Mouse (Mus musculus) G1E (cell line): ENCODE data around the gene Gm42742. TPM values are rescaled to one million over a fixed set of nuclear protein-coding genes. Genes with fewer than 3 reads are reported as not detected.

Experiments used
- ATAC-seq: 2 replicates; pipeline ENCODE4 v1.8.0; 2016; ENCODE audit warnings: mild to moderate bottlenecking; ENCODE audit not compliant: insufficient number of reproducible peaks, poor library complexity, low FRiP score, severe bottlenecking; ENCODE audit errors: extremely low read depth
- DNase-seq: peaks from one replicate; pipeline ENCODE4 v3.0.0; 2012; ENCODE audit warnings: low spot score
- H3K27me3 ChIP-seq: 2 replicates; pipeline ENCODE4 v1.6.1; 2012; ENCODE audit warnings: mild to moderate bottlenecking, low read length, inconsistent platforms; ENCODE audit not compliant: insufficient read depth
- H3K36me3 ChIP-seq: replicated peaks from 2 replicates; pipeline ENCODE3; 2012; ENCODE audit warnings: mild to moderate bottlenecking, inconsistent platforms
- H3K4me1 ChIP-seq: 2 replicates; pipeline ENCODE4 v1.6.1; 2012; ENCODE audit warnings: low read depth, low read length, inconsistent platforms, mixed read lengths; ENCODE audit not compliant: insufficient read depth
- H3K4me3 ChIP-seq: 2 replicates; pipeline ENCODE4 v1.5.1; 2012; ENCODE audit warnings: low read depth, mild to moderate bottlenecking, inconsistent platforms, low read length, moderate library complexity, mixed read lengths
- H3K9me3 ChIP-seq: replicated peaks from 2 replicates; pipeline ENCODE4 v1.6.1; 2012; ENCODE audit warnings: inconsistent platforms
- CTCF ChIP-seq: IDR thresholded peaks from 2 replicates; pipeline ENCODE4 v1.5.1; 2012; ENCODE audit warnings: low read depth, low read length, inconsistent platforms, mixed read lengths
- GATA1 ChIP-seq: IDR thresholded peaks from 2 replicates; pipeline ENCODE4 v1.6.1; 2012; ENCODE audit warnings: borderline replicate concordance, low read length, inconsistent platforms, mixed read lengths
- GATA2 ChIP-seq: IDR thresholded peaks from 2 replicates; pipeline ENCODE4 v1.6.1; 2012; ENCODE audit warnings: low read depth, low read length, inconsistent platforms, borderline replicate concordance
- POLR2AphosphoS5 ChIP-seq: IDR thresholded peaks from 2 replicates; pipeline ENCODE4 v1.6.1; 2012; ENCODE audit warnings: low read depth, low read length, inconsistent platforms; ENCODE audit not compliant: insufficient replicate concordance
- TAL1 ChIP-seq: conservative IDR thresholded peaks from 2 replicates; pipeline ENCODE4 v1.6.1; 2012; ENCODE audit warnings: low read depth, low read length, inconsistent platforms, mixed read lengths
- polyA plus RNA-seq: library from polyadenylated mRNA; stranded (reverse); fragments of >175 nt; gene quantifications from 2 replicates; pipeline ENCODE4 v1.2.3, GENCODE M21; 2012
- total RNA-seq, 2 experiments: library from RNA; stranded (forward) in 1 of 2; stranded (reverse) in 1 of 2; fragments of 200-1000 nt in 1 of 2; fragments of >200 nt in 1 of 2; fragmentation: Nextera tagmentation in 1 of 2; gene quantifications; 2 replicates each; pipeline ENCODE4 v1.2.3; 2014 to 2017

Gm42742 gene
- total and polyA plus RNA-seq, 3 experiments: 0.93 to 128 (median 21.4) TPM

DNA sequence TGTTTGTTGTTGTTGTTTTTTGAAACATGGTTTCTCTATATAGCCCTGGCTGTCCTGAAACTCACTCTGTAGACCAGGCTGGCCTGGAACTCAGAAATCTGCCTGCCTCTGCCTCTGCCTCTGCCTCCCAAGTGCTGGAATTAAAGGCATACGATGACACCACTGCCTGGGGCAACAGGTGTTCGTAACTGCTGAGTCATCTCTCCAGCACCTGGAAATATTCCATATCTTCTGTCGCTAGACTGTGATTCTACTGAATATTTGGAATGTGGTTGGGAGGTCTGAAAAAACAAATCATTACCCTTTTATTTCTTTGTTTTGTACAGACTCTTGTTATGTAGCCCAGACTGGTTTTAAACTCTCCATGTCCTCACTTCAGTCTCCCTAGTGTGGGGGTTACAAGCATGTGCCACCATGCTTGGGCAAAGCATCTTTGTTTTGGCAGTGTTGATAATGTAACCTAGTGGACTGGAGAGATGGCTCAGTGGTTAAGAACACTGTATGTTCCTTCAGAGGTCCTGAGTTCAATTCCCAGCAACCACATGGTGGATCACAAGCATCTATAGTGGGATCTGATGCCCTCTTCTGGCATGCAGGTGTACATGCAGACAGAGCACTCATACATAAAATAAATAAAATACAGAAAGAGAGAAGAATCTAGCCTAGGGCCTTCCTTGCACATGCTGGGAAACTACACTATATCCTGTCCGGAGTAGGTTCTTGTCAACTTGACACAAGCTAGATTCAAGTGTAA is 16.6 kb downstream of the Gm42742 start:
- DNase-seq (no peak), ATAC-seq (no peak)
- H3K36me3 ChIP-seq: peaks cover 31% of the 10 kb centered on the region
- H3K27me3 ChIP-seq: no peaks in the 10 kb centered on the region
- H3K9me3 ChIP-seq: no peaks in the 10 kb centered on the region
- no peak overlapping the region for H3K4me3 ChIP-seq
- peaks cover 35% of the 10 kb centered on the region for H3K4me1 ChIP-seq
- TF ChIP-seq GATA1: no peak

DNA sequence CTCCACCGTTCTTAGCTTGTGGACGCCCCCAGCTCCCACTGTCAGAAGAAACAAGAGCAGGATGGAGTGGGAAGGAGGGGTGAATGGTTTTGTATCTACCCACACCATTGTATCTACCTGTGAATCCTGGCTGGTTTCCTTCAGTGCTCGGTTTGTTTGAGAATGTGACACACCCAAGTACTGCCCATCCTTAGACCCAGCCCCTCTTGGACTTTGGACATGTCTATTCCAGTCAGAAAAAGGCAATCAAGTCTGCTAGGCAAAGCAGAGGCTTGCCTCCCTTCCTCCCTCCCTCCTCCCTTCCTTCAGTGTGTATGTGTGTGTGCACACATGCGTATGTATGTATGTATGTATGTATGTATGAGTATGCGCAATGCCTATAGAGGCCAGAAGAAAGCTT is 17.3 kb downstream of the Gm42742 start:
- DNase-seq: no peak
- Histone ChIP-seq H3K27me3 (no peaks in the 10 kb centered on the region), H3K4me3 (no peak overlapping the region), H3K36me3 (peaks cover 30% of the 10 kb centered on the region), H3K4me1 (peaks cover 29% of the 10 kb centered on the region), H3K9me3 (no peaks in the 10 kb centered on the region)
- ATAC-seq: no peak
- TF ChIP-seq CTCF (no peak), GATA1 (no peak), TAL1 (no peak)

DNA sequence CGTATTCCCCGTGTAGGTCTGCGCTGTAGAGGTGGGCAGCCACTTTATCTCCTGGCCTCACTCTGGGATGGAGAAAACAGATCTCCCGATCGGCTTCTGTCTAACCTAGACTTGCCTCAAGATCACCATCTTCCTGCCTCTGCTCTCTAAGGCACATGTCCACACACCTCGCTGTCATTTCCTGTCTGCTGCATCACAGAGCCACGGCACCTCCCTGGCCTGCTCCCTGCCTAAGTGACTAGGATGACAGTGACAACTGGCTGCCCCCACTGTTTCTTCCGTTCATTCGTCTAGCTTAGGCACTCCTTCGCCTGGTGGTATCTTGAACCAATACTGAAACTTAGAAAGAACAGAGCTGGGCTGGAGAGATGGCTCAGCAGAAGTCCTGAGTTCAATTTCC is 21.3 kb downstream of the Gm42742 start:
- H3K27me3 ChIP-seq: no peaks in the 10 kb centered on the region
- no peak for DNase-seq
- H3K9me3 ChIP-seq: peaks cover 4% of the 10 kb centered on the region
- peaks cover 7% of the 10 kb centered on the region for H3K4me1 ChIP-seq
- TF ChIP-seq TAL1 (no peak), CTCF (no peak), GATA2 (no peak), GATA1 (no peak), POLR2AphosphoS5 (no peak)
- ATAC-seq: no peak
- H3K4me3 ChIP-seq: no peak overlapping the region
- H3K36me3 ChIP-seq: peaks cover 53% of the 10 kb centered on the region

DNA sequence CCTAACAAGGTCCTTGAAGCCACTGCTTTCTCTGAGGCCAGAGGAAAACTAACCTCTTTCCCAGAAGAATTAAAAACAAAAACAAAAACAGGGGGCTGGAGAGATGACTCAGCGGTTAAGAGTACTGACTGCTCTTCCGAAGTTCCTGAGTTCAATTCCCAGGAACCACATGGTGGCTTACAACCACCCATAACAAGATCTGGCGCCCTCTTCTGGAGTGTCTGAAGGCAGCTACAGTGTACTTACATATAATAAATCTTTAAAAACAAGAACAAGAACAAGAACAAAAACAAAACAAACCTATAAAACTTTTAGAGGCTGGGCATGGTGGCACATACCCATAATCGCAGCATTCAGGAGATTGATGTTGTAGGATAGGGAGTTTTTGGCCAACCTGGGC is 24.4 kb downstream of the Gm42742 start:
- ATAC-seq (no peak), DNase-seq (no peak)
- H3K36me3 ChIP-seq: peaks cover 61% of the 10 kb centered on the region
- H3K4me3 ChIP-seq: no peak overlapping the region
- TF ChIP-seq TAL1: no peak
- no peak for TF ChIP-seq CTCF
- TF ChIP-seq GATA1: no peak
- TF ChIP-seq GATA2: no peak
- TF ChIP-seq POLR2AphosphoS5: no peak
- peaks cover 4% of the 10 kb centered on the region for H3K9me3 ChIP-seq
- peaks cover 3% of the 10 kb centered on the region; the same call in 1 of the 2 replicates for H3K4me1 ChIP-seq
- no peaks in the 10 kb centered on the region; the same call in 1 of the 2 replicates for H3K27me3 ChIP-seq

DNA sequence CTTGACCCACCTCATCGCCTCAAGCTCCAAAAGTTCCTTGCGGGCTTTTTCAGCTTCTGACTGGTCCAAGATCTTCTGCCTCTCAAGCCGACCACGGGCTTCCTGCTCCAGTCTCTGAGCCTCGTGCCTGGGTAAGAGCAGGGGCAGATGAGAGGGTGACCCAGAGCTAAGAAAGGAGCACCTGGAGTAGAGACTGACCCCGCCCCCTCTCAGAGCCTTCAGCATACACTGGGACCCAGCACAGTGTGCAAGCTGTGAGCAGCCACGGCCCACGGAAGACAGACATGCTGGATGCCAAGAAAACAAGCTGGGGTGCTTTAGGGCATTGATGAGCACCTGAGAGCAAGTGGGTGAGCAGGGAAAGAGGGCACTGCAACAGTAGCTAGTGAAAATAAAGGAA is 32.1 kb downstream of the Gm42742 start:
- Histone ChIP-seq H3K4me1 (no peaks in the 10 kb centered on the region), H3K36me3 (peaks cover 45% of the 10 kb centered on the region), H3K9me3 (no peaks in the 10 kb centered on the region), H3K4me3 (no peak overlapping the region), H3K27me3 (no peaks in the 10 kb centered on the region; the same call in 1 of the 2 replicates)
- no peak for TF ChIP-seq GATA1
- TF ChIP-seq GATA2: no peak
- TF ChIP-seq CTCF: no peak
- no peak for TF ChIP-seq POLR2AphosphoS5
- no peak for TF ChIP-seq TAL1
- DNase-seq (no peak), ATAC-seq (no peak)

DNA sequence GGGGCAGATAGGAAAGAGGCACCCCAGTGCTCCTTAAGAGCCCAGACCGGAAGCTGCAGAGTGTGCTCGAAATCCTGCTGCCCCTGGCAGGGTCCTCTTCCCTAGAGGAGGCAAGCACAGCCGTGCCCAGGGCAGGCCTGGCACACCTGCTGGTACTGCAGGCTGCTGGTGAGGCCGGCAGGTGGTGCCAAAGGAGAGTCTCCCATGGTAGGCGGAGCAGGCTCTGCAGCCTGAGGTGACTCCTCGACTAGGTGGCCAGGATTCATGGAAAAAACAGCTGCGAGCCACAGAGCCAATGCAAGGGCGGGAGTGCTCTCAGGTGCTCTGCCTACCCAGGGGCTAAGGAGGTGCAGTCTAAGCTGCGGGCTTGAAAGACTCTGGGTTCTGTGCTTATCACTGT is 34.6 kb downstream of the Gm42742 start:
- TF ChIP-seq GATA1 (no peak), TAL1 (no peak), CTCF (no peak), GATA2 (no peak), POLR2AphosphoS5 (no peak)
- Histone ChIP-seq H3K4me1 (peaks cover 14% of the 10 kb centered on the region), H3K9me3 (no peaks in the 10 kb centered on the region), H3K4me3 (no peak overlapping the region), H3K27me3 (no peaks in the 10 kb centered on the region; the same call in 1 of the 2 replicates), H3K36me3 (peaks cover 50% of the 10 kb centered on the region)
- DNase-seq: no peak
- ATAC-seq: no peak

DNA sequence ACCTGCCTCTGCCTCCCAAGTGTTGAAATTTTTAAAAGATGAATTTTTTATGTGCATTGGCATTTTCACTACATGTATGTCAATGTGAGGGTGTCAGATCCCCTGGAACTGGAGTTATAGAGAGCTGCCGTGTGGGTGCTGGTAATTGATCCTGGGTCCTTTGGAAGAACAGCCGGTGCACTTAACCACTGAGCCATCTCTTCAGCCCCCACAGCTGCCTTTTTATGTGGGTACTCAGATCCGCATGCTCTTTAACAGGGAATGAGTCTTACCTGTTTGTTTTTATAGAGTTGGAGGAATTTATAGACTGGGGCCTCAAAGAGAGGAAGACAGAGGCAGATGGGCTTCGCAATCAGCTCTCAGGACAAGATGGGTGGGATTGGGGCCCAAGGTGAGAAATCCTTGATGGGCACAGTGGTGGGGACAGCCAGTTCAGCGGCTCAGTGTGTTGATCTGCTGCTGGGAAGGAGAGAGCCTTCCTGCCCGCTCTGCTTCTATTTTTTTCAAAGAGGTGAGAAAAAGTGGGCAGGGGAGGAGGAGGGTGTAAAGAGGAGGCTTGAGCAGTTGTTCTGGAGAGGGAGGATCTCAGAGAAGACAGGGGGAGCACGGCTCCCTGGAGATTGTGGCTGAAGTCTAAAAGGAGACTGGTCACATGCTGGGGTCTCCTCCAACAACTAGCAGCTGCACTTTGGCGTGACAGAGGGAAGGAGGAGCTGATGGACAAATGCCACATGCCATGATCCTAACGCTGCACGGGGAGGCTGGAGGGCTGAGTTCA is 36.0 kb downstream of the Gm42742 start:
- no peak for ATAC-seq
- Histone ChIP-seq H3K27me3 (no peaks in the 10 kb centered on the region; the same call in 1 of the 2 replicates), H3K9me3 (no peaks in the 10 kb centered on the region), H3K4me1 (peaks cover 17% of the 10 kb centered on the region), H3K4me3 (no peak overlapping the region), H3K36me3 (peaks cover 61% of the 10 kb centered on the region)
- TF ChIP-seq GATA2: no peak
- DNase-seq: no peak
